Mouse (Mus musculus) adrenal gland, adult 18-20 months (tissue): Measurements from ENCODE around the gene Chit1. TPM values are rescaled to one million over a fixed set of nuclear protein-coding genes. Genes with fewer than 3 reads are reported as not detected.

Experiments used
- DNase-seq, 2 experiments: peaks; one replicate each; pipeline ENCODE4 v3.0.0; 2021 to 2022; ENCODE audit warnings: low spot score in 2 of 2
- total RNA-seq, 2 experiments: library from RNA; stranded (reverse); gene quantifications; 1 replicate in 1 of 2; 2 replicates in 1 of 2; pipeline ENCODE4 v1.2.3; 2021

Chit1 gene
- total RNA-seq, 2 experiments from 2014 or later, result not detected

- DNase-seq, result no peak
Measured at GRCm38 (mm10) chr1:134136351-134136750, 25.3 kb downstream of the Chit1 start.

DNA sequence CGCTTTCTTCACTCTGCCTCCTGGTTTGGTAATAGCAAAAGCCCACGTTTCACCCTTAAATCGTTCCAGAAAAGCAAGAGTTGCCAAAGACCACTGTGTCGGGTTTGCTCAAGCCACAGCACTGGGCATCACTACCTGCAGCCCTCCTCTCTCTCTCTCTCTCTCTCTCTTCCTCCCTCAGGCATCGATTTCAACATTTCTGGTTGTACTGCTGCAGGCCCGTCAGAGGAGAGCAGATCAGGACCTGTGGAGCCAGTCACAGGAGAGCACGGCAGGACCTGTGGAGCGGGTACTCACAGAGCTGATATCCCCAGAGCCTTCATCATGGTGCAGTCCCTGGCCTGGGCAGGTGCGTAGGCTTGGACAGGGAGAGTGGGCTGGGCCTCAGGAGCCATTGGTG, 27.4 kb downstream of the Chit1 start:
- no peak for DNase-seq

GRCm38 (mm10) chr1:134142363-134142794, 31.3 kb downstream of the Chit1 start:
- no peak for DNase-seq

- DNase-seq, result no peak
Measured at GRCm38 (mm10) chr1:134146066-134146465, 35.0 kb downstream of the Chit1 start.

DNA sequence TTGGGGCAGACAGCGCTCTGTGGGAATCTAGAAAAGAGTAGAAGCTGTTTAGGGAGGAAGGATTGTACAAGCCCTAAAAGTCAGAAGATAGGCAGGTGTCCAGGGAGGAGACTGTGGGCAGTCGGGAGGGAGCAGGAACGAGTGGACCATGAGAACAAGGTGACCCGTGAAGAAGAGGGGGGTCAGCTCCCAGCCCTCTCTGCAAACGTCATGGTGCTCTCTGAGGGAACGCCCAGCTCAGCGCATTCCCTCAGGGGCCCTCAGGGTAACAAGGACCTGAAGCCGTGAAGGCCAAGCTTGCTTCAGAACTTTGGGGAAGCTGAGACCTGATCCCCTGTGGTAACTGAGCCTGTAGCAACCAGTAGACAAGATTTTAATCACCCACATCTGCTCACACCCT, 39.0 kb downstream of the Chit1 start:
- no peak for DNase-seq

- no peak for DNase-seq
Measured at GRCm38 (mm10) chr1:134150745-134151144, 39.7 kb downstream of the Chit1 start.

DNA sequence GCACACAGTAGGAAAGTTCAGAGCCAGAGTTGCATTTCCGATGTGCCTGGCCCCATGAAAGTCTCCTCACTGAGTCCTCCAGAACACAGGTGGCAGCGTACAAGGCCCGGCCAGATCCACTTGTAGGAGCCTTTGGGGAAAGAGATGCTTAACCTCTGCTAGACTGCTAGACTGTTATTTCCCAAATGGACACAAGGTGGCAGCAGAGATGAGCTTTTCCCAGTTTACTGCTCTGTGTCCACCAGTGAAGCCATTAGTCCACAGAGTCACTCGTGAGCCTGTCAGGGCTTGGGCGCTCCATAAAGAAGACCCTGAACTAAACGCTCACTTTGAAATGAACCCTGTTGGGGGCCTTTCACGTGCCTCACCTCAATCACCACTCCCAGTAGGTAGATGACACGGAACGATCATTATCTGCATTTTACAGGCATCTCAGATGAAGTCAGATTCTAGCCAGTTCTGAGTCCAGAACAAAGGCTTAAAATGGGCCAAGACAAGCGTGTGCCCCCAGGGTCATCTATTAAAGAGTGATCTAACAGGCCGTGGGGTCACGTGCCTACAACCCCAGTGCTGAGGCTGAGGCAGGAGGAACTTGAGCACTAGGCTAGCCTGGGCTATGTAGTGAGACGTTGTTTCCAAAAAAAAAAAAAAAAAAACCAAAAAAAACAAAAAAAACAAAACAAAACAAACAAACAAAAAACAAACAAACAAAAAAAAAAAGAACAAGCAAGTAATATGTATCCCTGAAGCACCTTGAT, 40.8 kb downstream of the Chit1 start:
- peak; percentile 76 to 80 for DNase-seq

GRCm38 (mm10) chr1:134152626-134153590, 41.9 kb downstream of the Chit1 start:
- no peak for DNase-seq

DNA sequence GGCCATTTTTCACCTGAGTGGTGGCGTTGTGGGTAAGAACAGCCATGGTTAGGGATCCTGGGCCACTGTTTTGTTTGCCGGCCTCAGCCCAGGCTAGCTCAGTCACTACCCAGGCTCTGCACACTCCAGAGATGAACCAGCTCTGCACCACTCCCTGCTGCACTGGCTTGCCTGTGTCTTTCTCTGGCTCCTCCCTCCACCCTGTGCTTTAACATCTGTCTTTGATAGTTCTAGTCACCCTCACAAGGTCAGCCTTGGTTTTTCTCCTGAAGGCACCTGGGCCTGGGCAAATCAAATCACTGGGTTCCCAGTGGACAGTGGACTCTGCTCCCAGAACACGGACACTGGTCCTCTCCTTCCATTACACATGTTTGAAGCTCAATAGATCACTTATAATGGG, 43.1 kb downstream of the Chit1 start:
- DNase-seq, result no peak

DNA sequence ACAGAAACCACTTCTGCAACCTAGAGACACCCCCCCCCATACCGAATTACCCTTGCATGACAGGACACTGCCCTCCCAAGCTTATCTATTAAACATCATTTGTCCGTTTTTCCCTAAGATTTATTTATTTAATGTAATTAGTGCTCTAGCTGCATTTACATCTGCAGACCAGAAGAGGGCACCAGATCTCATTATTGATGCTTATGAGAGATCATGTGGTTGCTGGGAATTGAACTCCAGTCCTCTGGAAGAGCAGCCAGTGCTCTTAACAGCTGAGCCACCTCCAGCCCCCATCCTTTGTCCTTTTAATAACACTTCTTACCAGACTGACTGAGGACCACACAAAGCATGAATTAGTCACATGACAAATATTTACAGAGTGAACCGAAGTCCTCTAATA, 43.6 kb downstream of the Chit1 start:
- no peak for DNase-seq

DNA sequence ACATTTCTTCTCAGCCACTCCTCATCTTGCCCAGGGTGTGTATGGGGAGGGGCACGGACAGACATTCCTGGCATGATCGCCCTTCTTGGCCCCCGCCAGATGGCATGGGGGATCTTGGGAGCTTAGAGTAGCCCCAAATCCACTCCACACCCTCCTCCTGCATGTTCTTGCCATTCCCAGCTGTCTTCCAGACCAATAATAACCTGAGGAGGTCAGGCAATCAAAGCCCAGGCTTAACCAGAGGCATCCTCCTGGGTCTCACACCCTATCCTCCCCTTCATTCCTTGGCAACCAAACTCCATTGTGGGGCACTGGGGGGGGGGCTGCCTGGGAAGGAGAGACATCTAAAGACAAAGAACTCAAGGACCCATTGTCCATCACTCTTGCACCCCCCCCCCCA, 49.4 kb downstream of the Chit1 start:
- no peak for DNase-seq

DNA sequence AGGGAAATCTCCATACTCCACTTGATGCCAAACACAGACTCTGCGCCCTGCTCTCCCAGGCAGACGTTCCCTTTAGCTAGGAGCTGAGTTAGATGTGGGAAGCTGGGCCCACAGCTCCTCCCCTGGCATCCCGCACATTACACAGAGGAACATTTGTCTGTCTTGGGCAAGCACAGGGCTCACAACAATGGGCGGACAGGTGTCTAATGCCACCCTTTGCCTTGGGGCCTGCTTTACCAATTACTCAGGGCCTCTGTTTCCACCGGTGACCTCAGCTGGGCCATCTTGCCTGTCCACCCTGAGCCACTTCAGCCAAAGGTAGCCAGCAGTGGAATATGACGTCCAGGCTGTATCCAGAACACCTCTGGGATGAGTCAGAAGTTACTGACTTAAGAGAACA, 50.4 kb downstream of the Chit1 start:
- no peak for DNase-seq

DNA sequence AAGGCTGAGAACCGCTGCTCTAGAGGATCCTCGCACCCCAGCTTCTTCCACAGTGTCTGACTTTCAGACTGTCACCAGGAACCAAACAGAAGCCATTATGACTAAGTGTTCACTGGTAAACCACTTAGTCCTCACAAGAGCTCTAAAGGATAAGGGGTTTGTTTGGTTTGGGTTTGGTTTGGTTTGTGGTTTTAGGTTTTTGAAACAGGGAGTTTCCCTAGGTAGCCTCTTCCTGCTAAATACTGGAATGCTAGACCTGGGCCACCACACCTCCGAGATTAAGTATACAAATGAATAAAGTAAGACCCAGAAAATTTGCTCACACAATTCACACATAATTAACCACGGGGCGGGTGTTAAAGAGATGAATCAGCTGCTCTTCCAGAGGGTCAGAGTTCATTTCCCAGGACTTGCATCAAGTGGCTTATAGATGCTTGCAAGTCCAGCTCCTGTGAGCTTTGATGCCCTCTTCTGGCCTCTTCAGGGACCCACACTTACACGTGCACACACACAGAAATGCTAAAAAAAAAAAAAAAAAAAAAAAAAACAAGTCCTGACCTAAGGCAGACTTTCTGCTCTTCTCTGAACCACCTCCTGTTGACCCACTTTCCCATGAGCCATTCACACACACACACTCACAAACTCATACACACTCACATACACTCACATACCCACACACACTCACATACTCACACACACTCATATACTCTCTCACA, 51.6 kb downstream of the Chit1 start:
- DNase-seq, result no peak

- DNase-seq, result no peak
Measured at GRCm38 (mm10) chr1:134163476-134163875, 52.4 kb downstream of the Chit1 start.

- no peak for DNase-seq
Measured at GRCm38 (mm10) chr1:134164454-134164853, 53.4 kb downstream of the Chit1 start.

DNA sequence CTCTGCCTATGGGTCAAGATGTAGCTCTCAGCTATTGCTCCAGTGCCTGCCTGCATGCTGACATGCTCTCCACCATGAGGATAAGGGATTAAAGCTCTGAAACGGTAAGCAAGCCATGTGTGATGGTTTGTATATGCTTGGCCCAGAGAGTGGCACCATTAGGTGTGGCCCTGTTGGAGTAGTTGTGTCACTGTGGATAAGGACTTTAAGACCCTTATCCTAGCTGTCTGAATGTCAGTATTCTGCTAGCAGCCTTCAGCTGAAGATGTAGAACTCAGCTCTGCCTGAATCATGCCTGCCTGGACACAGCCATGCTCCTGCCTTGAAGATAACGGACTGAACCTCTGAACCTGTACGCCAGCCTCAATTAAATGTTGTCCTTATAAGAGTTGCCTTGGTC, 55.5 kb downstream of the Chit1 start:
- DNase-seq, result no peak

DNA sequence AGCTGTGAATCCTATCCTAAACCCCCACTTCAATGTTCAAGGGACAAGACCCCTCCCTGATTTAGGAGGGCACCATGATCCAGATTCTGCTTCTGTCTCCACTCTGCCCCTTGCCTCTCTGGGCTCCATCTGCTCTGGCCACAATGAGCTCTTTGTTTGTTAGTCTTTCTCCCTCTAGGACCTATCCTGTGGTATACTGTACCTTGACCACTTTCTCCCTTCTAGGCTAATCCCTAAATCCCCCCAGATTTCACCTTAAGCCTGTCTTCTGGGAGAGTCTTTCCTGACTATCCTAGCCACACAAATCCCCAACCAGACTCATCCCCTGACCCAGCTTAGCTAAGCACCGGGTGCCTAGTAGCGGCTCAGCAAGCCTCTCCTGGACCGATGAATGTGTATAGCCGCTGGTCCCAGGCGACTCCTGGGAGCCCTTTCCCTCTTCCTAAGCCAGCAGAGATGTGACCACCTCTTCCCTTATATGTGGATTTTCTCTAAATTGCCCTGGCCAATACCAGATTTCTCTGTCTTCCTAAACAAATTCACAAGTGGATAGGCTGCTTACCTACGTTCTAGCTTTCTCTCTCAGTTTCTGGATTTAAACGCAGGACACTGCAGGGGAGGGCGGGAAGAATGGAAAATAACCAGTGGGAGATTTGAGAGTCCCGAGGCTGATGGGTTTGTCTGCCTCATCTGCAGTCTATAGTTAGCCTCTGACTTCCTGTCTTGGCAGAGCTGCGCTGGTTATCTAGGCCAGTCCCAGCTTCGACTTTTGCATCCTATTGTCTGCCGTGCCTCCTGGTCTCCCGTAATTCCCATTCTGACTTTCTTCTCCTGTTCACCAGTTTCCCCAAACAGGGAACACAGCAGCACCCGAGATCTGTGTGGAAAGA, 56.6 kb downstream of the Chit1 start:
- DNase-seq, result no peak

GRCm38 (mm10) chr1:134168567-134168966, 57.5 kb downstream of the Chit1 start:
- no peak for DNase-seq

DNA sequence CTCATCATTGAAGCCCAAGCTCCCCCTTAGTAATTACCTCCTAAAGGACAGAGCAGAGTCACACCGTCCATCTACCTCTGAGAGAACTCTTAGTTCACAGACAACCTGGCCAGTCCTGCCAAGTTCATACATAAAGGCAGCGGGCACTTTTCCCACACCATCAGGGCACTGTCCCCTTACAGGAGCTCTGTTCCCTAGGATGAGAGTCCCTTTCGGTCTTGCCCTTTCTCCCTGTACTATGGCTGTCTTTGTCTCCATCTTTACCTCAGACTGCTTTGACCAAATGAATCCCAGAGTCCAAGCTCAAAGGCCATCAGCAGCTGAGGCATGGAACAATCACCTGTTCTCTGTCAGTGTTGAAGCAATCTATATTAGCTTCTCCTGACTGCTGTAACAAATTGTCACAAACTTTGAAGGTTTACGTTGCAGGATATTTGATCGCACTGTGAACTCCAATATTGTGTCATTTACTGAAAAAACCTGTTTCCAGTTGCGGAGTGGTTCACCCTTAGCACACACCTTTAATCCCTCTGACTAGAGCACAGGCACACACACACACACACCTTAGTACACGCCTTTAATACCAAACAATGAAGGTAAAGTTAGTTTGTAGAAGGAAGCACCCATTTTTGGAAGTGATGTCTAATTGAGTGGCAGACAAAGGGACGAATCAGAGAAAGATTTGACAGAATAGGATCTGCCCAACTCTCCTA, 58.1 kb downstream of the Chit1 start:
- DNase-seq, result no peak

DNA sequence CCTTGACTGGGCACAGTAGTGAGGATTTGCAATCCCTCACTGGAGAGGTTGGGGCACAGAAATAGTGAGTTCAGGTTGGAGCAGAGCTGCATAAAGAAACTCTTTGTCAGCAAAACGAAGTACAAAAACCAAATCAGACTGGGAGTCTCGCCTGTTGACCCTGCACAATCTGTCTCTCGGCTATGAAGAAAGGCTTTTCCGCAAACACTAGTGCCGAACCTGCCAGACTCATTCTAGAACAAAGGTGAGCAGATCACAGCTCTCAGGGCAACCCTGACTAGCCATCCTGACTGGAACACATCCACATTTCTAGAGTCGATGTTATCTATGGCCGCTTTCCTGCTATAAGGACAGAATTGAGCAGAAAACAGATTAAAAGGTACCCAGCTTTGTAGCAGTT, 62.0 kb downstream of the Chit1 start:
- no peak for DNase-seq
